Mouse (Mus musculus) liver, embryonic 14.5 days (tissue): Measurements from ENCODE around the gene Olfm3. TPM values are rescaled to one million over a fixed set of nuclear protein-coding genes. Genes with fewer than 3 reads are reported as not detected.

Experiments
- ATAC-seq: fragments of 200-750 bp; cut with Nextera tagmentation; 2 replicates; pipeline ENCODE4 v1.8.0; 2017; ENCODE audit warnings: moderate number of reproducible peaks, mild to moderate bottlenecking, moderate library complexity; ENCODE audit not compliant: insufficient read depth
- DNase-seq, 3 experiments: peaks; one replicate each; pipeline ENCODE4 v3.0.0-alpha.2; 2012 to 2013; ENCODE audit warnings: low read depth in 3 of 3, low spot score in 3 of 3
- H3K27ac ChIP-seq: fragments of 300-500 bp; sonication (generic); 2 replicates; pipeline ENCODE4 v1.5.1; 2014; ENCODE audit warnings: moderate library complexity, mild to moderate bottlenecking, control low read depth, inconsistent platforms
- H3K27me3 ChIP-seq: fragments of 300-500 bp; sonication (generic); 2 replicates; pipeline ENCODE4 v1.6.1; 2014; ENCODE audit warnings: mild to moderate bottlenecking, low read length, moderate library complexity; ENCODE audit not compliant: control insufficient read depth, insufficient read depth
- H3K36me3 ChIP-seq: fragments of 300-500 bp; sonication (generic); replicated peaks from 2 replicates; pipeline ENCODE4 v1.6.1; 2014; ENCODE audit warnings: low read depth; ENCODE audit not compliant: control insufficient read depth, insufficient read depth
- H3K4me1 ChIP-seq, 2 experiments: fragments of 200-500 bp in 1 of 2; fragments of 300-500 bp in 1 of 2; sonication (generic) in 1 of 2; replicated peaks; 2 replicates each; pipeline ENCODE4 v1.6.1; 2012 to 2014; ENCODE audit warnings: antibody characterized with exemption in 1 of 2, inconsistent platforms in 1 of 2, low read length in 1 of 2; ENCODE audit not compliant: control insufficient read depth in 2 of 2, insufficient read depth in 2 of 2
- H3K4me2 ChIP-seq: fragments of 300-500 bp; sonication (generic); 2 replicates; pipeline ENCODE4 v1.6.1; 2014; ENCODE audit warnings: low read depth, mild to moderate bottlenecking, control low read depth, moderate library complexity
- H3K4me3 ChIP-seq, 2 experiments: fragments of 200-500 bp in 1 of 2; fragments of 300-500 bp in 1 of 2; sonication (generic) in 1 of 2; 2 replicates each; pipeline ENCODE4 v1.5.1; 2012 to 2014; ENCODE audit warnings: low read depth in 2 of 2, low read length in 2 of 2, mild to moderate bottlenecking in 2 of 2, control low read depth in 1 of 2, inconsistent platforms in 1 of 2, moderate library complexity in 1 of 2; ENCODE audit not compliant: insufficient read depth in 1 of 2
- H3K9ac ChIP-seq: fragments of 300-500 bp; sonication (generic); replicated peaks from 2 replicates; pipeline ENCODE4 v1.6.1; 2014; ENCODE audit warnings: mild to moderate bottlenecking, control low read depth, moderate library complexity
- H3K9me3 ChIP-seq: fragments of 300-500 bp; sonication (generic); 2 replicates; pipeline ENCODE4 v1.6.1; 2016; ENCODE audit warnings: low read length, mixed read lengths; ENCODE audit not compliant: control insufficient read depth
- CTCF ChIP-seq: IDR thresholded peaks from 2 replicates; pipeline ENCODE4 v1.5.1; 2016; ENCODE audit warnings: antibody characterized with exemption, low read depth, control low read depth
- EP300 ChIP-seq: IDR thresholded peaks from 2 replicates; pipeline ENCODE4 v1.6.1; 2016; ENCODE audit warnings: antibody characterized with exemption, low read depth
- WGBS: fragments of 180-500 bp; shearing (Covaris S2); extraction: QIAGEN DNeasy Blood & Tissue Kit; methylation state at CpG from one replicate; pipeline ENCODE4 v1.1.7; 2014; ENCODE audit not compliant: insufficient replicate concordance; 5-methylcytosine and 5-hydroxymethylcytosine counted together
- polyA plus RNA-seq, 2 experiments: library from polyadenylated mRNA; depleted of rRNA in 1 of 2; stranded (reverse) in 1 of 2; unstranded in 1 of 2; fragments of >200 nt; fragmentation: Nextera tagmentation in 1 of 2; extraction: Ambion mirVana in 1 of 2; gene quantifications; 2 replicates each; pipeline versions ENCODE4 v1.2.1 to v1.2.3; 2012 to 2014

Olfm3 gene
- polyA plus RNA-seq (2012; rRNA removed) (not detected in 2 replicates), polyA plus RNA-seq (2014; fragmentation: Nextera tagmentation; extraction: Ambion mirVana) (not detected in 2 replicates)

DNA sequence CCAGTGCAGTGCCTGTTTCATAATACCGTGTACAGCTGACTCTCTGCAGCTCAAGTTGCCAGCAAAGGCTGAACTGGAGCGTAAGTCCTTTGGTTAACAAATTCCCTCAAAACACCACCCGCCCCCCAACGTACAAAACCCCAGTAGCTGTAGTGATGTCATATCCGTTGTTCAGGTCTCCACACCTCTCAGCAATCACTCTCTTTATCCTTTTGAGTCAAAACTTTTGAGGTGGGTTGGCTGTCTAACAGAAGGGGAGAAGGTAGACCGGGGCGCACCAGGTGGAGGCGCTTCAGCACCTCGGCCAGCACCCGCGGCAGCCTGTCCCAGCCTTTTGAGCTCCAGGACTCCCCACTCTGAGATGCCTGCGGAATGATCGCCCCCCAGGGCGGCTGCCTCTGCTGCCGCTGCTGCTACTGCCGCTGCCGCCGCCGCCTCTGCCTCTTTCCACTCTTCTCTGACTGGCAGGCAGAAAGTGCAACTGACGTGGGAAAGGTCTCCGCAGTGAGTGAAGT lies at the start of gene Olfm3:
Gene Olfm3, plus strand, starts transcription at position 155 of the 515 bp plus-strand sequence.
- H3K9me3 ChIP-seq, result no peaks in the 10 kb centered on the region
- no peaks in the 10 kb centered on the region for H3K4me1 ChIP-seq
- no peak for TF ChIP-seq EP300
- H3K4me3 ChIP-seq, result no peak within 1 kb of the TSS
- no peak within 1 kb of the TSS for H3K4me2 ChIP-seq
- ATAC-seq (no peak), DNase-seq (no peak)
- no peaks in the 10 kb centered on the region for H3K27me3 ChIP-seq
- no peak within 1 kb of the TSS for H3K27ac ChIP-seq
- H3K9ac ChIP-seq, result no peak within 1 kb of the TSS
- WGBS, result 3% methylated on average over 21 of the region's 21 CpGs
- H3K36me3 ChIP-seq, result no peaks in the 10 kb centered on the region

DNA sequence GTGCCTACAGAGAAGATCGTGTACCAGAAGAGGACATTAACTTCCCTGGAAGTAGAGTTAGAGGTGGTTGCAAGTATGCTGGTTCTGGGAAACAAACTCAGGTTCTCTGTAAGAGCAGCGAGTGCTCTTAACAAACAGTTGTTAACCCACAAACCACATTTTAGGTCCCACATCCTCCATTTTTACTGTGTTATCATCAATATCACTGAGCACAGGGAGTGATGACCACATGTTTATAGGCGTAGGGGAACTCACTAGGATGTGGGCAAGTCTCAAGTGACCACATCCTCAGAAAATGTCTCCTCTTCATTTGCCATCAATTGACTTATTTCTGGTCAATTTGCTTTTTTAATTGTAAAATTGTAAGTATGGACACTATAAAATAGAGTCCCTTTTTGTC lies 14.1 kb upstream of the Olfm3 start:
- no peak overlapping the region for H3K4me3 ChIP-seq
- no peaks in the 10 kb centered on the region for H3K36me3 ChIP-seq
- H3K27ac ChIP-seq, result no peak overlapping the region
- 18% methylated on average over 3 of the region's 3 CpGs for WGBS
- no peaks in the 10 kb centered on the region for H3K4me1 ChIP-seq
- H3K4me2 ChIP-seq, result no peak overlapping the region
- ATAC-seq (no peak), DNase-seq (no peak)
- H3K27me3 ChIP-seq, result no peaks in the 10 kb centered on the region
- no peak for TF ChIP-seq EP300
- no peak for TF ChIP-seq CTCF
- no peak overlapping the region for H3K9ac ChIP-seq
- H3K9me3 ChIP-seq, result no peaks in the 10 kb centered on the region

DNA sequence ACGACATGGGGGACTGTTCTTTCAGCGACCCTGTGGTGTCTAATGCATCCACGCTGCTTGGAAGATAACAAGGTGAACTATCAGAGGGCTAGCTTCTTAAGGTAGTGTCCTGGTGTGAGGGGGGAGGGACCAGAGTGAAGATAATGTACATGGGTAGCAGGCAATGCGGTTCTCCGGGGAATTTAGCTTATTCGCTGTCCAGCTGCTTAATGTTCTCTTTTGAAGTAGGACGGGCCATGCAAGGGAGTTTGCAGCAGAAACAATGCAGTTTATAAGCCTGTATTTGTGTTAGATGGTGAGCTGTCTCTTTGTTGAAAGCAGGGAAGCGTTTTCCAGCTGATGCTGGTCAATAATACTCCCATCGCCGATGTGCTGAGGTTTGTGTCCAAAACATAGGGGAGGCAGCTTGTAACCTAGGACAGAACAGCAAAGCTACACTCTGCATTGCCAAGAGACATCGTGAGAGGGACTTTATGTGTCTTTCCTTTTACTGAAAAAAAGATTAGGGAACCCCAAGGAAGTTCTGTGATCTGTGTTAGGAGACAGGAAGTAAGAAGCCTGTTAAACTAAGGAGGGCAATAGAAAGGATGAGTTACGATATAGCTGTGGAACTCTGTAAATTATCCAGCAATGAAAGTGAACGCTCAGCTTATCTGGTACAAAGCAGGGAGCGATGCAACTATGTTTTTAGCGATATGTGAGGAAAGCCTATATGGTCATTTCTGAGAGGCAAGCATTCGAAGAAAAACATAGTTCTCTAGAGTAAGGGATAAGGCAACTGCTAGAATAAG lies 950 bp downstream of the Olfm3 start:
- no peak for ATAC-seq
- no peaks in the 10 kb centered on the region for H3K36me3 ChIP-seq
- DNase-seq, result no peak
- no peaks in the 10 kb centered on the region for H3K9me3 ChIP-seq
- H3K27me3 ChIP-seq, result no peaks in the 10 kb centered on the region
- WGBS, result 19% methylated on average over 16 of the region's 16 CpGs
- no peak for TF ChIP-seq CTCF
- TF ChIP-seq EP300, result no peak
- no peak overlapping the region for H3K9ac ChIP-seq
- no peak overlapping the region for H3K4me2 ChIP-seq
- no peak overlapping the region for H3K27ac ChIP-seq
- no peak overlapping the region for H3K4me3 ChIP-seq
- H3K4me1 ChIP-seq, result no peaks in the 10 kb centered on the region

DNA sequence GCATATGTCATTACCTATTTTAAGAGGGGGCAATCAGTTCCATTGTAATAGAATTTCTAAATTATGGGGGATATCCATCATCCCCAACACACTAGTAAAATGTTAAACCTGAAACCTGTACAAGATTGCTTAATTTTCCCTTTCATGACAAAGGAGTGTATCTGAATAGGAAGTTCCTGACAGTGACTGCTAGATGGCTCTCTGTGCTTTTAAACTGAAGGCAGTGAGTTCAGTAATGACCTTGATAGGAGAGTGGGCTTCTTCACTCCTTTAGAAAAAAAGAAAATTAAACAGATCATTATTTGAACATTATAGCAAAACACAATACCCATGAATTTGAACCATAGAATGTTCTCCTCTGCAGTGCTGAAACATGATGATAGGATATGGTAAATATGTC lies 3.7 kb downstream of the Olfm3 start:
- H3K36me3 ChIP-seq, result no peaks in the 10 kb centered on the region
- no peak for DNase-seq
- H3K9ac ChIP-seq, result no peak overlapping the region
- no peak overlapping the region for H3K27ac ChIP-seq
- no peaks in the 10 kb centered on the region for H3K27me3 ChIP-seq
- H3K9me3 ChIP-seq, result no peaks in the 10 kb centered on the region
- TF ChIP-seq EP300 (no peak), CTCF (no peak)
- H3K4me3 ChIP-seq, result no peak overlapping the region
- no peaks in the 10 kb centered on the region for H3K4me1 ChIP-seq
- no peak for ATAC-seq
- H3K4me2 ChIP-seq, result no peak overlapping the region

DNA sequence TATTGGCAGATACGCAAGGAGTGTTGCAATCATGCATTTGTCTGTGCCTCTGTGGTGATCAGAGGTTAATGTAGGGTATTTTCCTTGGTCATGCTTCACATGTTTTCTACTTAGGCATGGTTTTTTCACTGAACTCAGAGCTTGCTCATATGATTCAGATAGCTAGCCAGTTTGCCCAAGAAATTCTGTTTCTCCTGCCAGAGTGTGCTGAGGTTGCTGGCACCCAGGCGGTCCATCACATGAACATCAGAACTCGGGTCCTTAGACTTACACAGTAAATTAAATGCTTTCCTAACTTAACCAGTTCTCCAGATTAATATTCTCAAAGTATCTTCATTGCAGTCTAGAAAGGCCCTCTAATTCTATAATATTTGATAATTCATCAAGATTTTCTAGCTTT lies 5.0 kb downstream of the Olfm3 start:
- no peaks in the 10 kb centered on the region for H3K36me3 ChIP-seq
- DNase-seq, result no peak
- no peaks in the 10 kb centered on the region for H3K27me3 ChIP-seq
- no peak overlapping the region for H3K4me3 ChIP-seq
- no peak for ATAC-seq
- no peak overlapping the region for H3K4me2 ChIP-seq
- H3K9me3 ChIP-seq, result no peaks in the 10 kb centered on the region
- H3K4me1 ChIP-seq, result no peaks in the 10 kb centered on the region
- H3K27ac ChIP-seq, result no peak overlapping the region
- 61% methylated on average over 3 of the region's 3 CpGs for WGBS
- H3K9ac ChIP-seq, result no peak overlapping the region
- no peak for TF ChIP-seq CTCF
- TF ChIP-seq EP300, result no peak
